In the genomic region with DNA sequence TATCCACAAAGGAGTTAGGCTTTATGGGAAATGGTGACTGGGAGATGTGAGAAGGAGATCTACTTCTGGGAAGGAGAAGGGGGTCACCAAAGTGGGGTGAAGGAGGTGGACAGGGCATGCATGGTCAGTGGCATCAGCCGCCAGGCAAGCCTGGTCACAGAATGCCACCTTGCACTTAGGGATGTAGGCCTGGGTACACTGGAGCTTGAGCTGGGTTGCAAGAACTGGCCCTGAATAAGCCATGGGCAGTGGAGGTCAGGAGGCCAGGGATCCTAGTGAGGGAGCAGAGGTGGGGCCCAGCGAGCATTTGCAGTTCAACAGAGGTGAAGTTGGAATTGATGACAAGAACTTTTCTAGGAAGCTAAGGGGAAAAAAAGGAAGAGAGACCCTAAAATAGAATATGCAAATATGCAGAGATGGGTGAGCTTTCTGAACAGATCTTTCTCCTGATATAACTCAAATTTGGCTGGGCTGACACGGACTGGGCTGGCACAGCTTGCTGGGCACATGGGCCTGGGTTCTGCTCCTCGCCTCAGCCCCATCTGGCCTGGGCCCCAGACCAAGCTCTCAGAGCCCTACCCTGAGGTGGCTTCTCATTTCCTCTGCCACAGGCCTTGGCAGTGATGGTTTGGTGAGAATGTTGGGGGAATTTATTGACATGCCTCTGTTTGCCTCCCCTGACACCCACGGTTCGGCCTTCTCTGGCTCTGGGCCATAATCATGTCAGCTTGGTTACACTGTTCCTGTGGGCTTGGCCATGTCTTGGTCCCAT, we compare ENCODE assay signal across 10 mouse cellular contexts. TPM values are rescaled to one million over a fixed set of nuclear protein-coding genes. Genes with fewer than 3 reads are reported as not detected.
A peak's percentile ranks its signal among the peaks of the same experiment; 100 is the strongest.
DNase-seq lines count a peak whose midpoint lies in the region; ATAC-seq lines count a peak whose summit lies in the region.
"Had no signal": no experiment of that assay in that cellular context is flagged by ENCODE, and none has a peak within 500 bp of the region (broad histone marks: within the 10 kb centered on the region; RNA-seq: fewer than 3 reads in every experiment).

No protein-coding gene starts in this region.

- peaks cover 25% of the 10 kb centered on the region for H3K36me3 ChIP-seq in limb, embryonic 10.5 days

- 88% methylated on average over 6 of the region's 6 CpGs for WGBS in limb, embryonic 10.5 days

- H3K27ac ChIP-seq in limb, embryonic 10.5 days = no peak overlapping the region

- H3K9me3 ChIP-seq in limb, embryonic 10.5 days (replicated peaks) = no peaks in the 10 kb centered on the region

- no peak overlapping the region for H3K4me3 ChIP-seq in limb, embryonic 10.5 days

- no peaks in the 10 kb centered on the region for H3K4me1 ChIP-seq in limb, embryonic 10.5 days

- DNase-seq in heart, adult 11 months = peak; percentile 85
- no peak for DNase-seq in heart, adult 18-20 months
- peak; percentile 58 to 70 for DNase-seq in left cerebral cortex, postnatal 14 days (ENCODE audit: low spot score in 2 of 2)
- no peak for DNase-seq in limb, embryonic 10.5 days (ENCODE audit: low spot score)
- no peak for DNase-seq in spleen, postnatal 36 days (ENCODE audit: low spot score in 2 of 2)
- no peak for DNase-seq in kidney, postnatal 14 days
- DNase-seq: heart, postnatal 4 days; liver, postnatal 0 days had no signal

- peak; percentile 86 for ATAC-seq in cerebellum, adult (ENCODE audit: insufficient number of reproducible peaks, low FRiP score, low TSS enrichment)
- peak; percentile 47 for ATAC-seq in frontal cortex, adult (ENCODE audit: low TSS enrichment)
- ATAC-seq: liver, postnatal 0 days had no signal

- peaks cover 19% of the 10 kb centered on the region for H3K27me3 ChIP-seq in limb, embryonic 10.5 days (ENCODE audit: low read depth, poor library complexity, severe bottlenecking)

- intact Hi-C loops in left cerebral cortex, postnatal 14 days (cut with DNase I) = no loop called here

RNA-seq across cellular contexts. Expression of a gene that starts 6.9 kb away (rescaled TPM):
- 10 to 100 TPM; 31.7 to 31.8 TPM for total RNA-seq in heart, adult 18-20 months (2021)
- total RNA-seq in left cerebral cortex, postnatal 14 days (2021) = 100 to 1,000 TPM; 126 to 148 TPM
- 0.20 and 0.26 TPM in 2 replicates for polyA plus RNA-seq in limb, embryonic 10.5 days (2016; fragmentation: Nextera tagmentation; extraction: Ambion mirVana)
- polyA plus RNA-seq: liver, postnatal 0 days had no signal

RNA-seq across cellular contexts. Expression of a gene that starts 22.2 kb away (rescaled TPM):
- total RNA-seq in heart, adult 18-20 months (2021) = 10 to 100 TPM; 84.5 to 91.1 TPM
- total RNA-seq in left cerebral cortex, postnatal 14 days (2021) = 100 to 1,000 TPM; 107 to 112 TPM
- 123 and 130 TPM in 2 replicates for polyA plus RNA-seq in limb, embryonic 10.5 days (2016; fragmentation: Nextera tagmentation; extraction: Ambion mirVana)

Comparison
In these comparisons a context has a peak if more than half of its experiments do, and no peak if none do; other contexts are left out.
1. DNase-seq: peak in heart, adult 11 months (single experiment) and left cerebral cortex, postnatal 14 days (2 of 2); none in heart, adult 18-20 months (0 of 2), limb, embryonic 10.5 days (single experiment), spleen, postnatal 36 days (0 of 2) and kidney, postnatal 14 days (single experiment).